Mouse (Mus musculus): ENCODE data around the gene Crtc2. TPM values are rescaled to one million over a fixed set of nuclear protein-coding genes. Genes with fewer than 3 reads are reported as not detected.
A peak's percentile ranks its signal among the peaks of the same experiment; 100 is the strongest.

Gene Crtc2
- polyA plus RNA-seq, 2 experiments: 17.5 to 71.8 TPM

DNA sequence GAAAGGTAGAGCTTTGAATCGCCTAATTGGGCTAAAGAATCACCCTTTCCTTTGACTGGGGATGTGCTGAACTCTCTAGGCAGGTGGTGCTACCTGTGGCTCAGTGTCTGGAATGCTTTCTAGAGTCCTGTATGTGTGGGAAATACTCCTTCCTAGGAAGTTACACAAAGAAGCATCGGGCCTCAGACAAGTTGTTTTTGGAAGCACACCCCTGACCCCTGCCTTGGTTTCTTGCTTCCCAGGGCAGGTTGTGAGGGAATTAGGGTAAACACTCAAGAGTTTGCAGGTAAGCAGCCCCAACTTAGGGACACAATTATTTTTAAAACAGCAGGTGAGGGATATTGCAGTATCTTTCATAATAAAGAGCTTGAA, 1.2 kb downstream of the Crtc2 start:
- Histone ChIP-seq H3K36me3 (ENCODE audit: control insufficient read depth, insufficient read depth, low read length) (peaks cover 50% of the 10 kb centered on the region), H3K9ac (ENCODE audit: low read depth, low read length, severe bottlenecking) (peak overlapping the region; percentile 83), H3K4me3 (replicated peaks; ENCODE audit: low read length) (peak overlapping the region; percentile 65), H3K4me2 (replicated peaks; ENCODE audit: low read depth, low read length, severe bottlenecking) (peak overlapping the region; percentile 76), H3K27ac (replicated peaks; ENCODE audit: low read depth, low read length) (no peak overlapping the region), H3K27me3 (ENCODE audit: control insufficient read depth, insufficient read depth, low read length) (no peaks in the 10 kb centered on the region), H3K4me1 (ENCODE audit: control insufficient read depth, insufficient read depth, low read length) (peaks cover 7% of the 10 kb centered on the region), H3K9me3 (ENCODE audit: control insufficient read depth, low read length) (no peaks in the 10 kb centered on the region)
- WGBS: 27% methylated on average over 2 of the region's 2 CpGs
- no peak for ATAC-seq (ENCODE audit: low FRiP score, low read depth)
- TF ChIP-seq POLR2A (IDR thresholded peaks at IDR 0.05; ENCODE audit: borderline replicate concordance, extremely low read depth, insufficient read depth, insufficient read length): no peak
- DNase-seq (ENCODE audit: low spot score): no peak

DNA sequence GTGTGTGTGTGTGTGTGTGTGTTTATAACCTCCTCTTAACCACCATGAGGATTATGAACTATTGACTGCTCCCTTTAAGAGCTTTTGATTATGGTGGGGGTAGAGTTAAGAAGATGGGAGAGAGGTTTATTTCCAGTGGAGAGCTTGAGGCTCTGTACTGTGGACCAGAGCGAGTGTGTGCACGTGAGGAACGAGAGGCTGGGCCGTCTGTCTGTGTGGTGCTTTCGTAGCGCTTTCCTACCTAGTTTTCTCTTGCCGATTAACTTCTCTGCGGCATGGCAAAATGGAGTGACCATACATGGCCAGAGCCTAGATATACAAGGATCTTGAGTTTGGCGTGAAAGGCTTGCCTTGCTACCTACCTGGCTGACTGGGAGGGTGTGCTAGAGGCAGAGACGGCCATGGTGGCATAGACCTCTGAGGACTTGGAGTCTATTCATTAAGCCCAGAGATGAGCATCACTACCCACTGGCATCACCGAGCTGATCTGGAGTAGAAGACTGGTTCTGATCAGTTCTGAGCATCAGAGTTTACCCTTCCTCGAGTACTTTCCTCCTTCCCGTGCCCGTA, 1.9 kb downstream of the Crtc2 start:
- Histone ChIP-seq H3K9ac (ENCODE audit: low read depth, low read length, severe bottlenecking) (no peak overlapping the region), H3K27me3 (ENCODE audit: control insufficient read depth, insufficient read depth, low read length) (no peaks in the 10 kb centered on the region), H3K4me2 (replicated peaks; ENCODE audit: low read depth, low read length, severe bottlenecking) (peak overlapping the region; percentile 76; the same call in 1 of the 2 replicates), H3K4me1 (ENCODE audit: control insufficient read depth, insufficient read depth, low read length) (peaks cover 7% of the 10 kb centered on the region), H3K4me3 (replicated peaks; ENCODE audit: low read length) (no peak overlapping the region), H3K9me3 (ENCODE audit: control insufficient read depth, low read length) (no peaks in the 10 kb centered on the region), H3K27ac (replicated peaks; ENCODE audit: low read depth, low read length) (no peak overlapping the region), H3K36me3 (ENCODE audit: control insufficient read depth, insufficient read depth, low read length) (peaks cover 50% of the 10 kb centered on the region)
- WGBS: 88% methylated on average over 14 of the region's 14 CpGs
- DNase-seq (ENCODE audit: low spot score) (no peak), ATAC-seq (ENCODE audit: low FRiP score, low read depth) (no peak)
- no peak for TF ChIP-seq POLR2A (IDR thresholded peaks at IDR 0.05; ENCODE audit: borderline replicate concordance, extremely low read depth, insufficient read depth, insufficient read length)

- Histone ChIP-seq H3K4me2 (replicated peaks; ENCODE audit: low read depth, low read length, severe bottlenecking) (no peak overlapping the region), H3K27ac (replicated peaks; ENCODE audit: low read depth, low read length) (no peak overlapping the region), H3K27me3 (ENCODE audit: control insufficient read depth, insufficient read depth, low read length) (no peaks in the 10 kb centered on the region), H3K4me3 (replicated peaks; ENCODE audit: low read length) (no peak overlapping the region), H3K4me1 (ENCODE audit: control insufficient read depth, insufficient read depth, low read length) (peaks cover 7% of the 10 kb centered on the region), H3K9ac (ENCODE audit: low read depth, low read length, severe bottlenecking) (no peak overlapping the region), H3K9me3 (ENCODE audit: control insufficient read depth, low read length) (no peaks in the 10 kb centered on the region), H3K36me3 (ENCODE audit: control insufficient read depth, insufficient read depth, low read length) (peaks cover 51% of the 10 kb centered on the region)
- DNase-seq (ENCODE audit: low spot score) (no peak), ATAC-seq (ENCODE audit: low FRiP score, low read depth) (no peak)
- WGBS: 90% methylated on average over 19 of the region's 19 CpGs
- TF ChIP-seq POLR2A (IDR thresholded peaks at IDR 0.05; ENCODE audit: borderline replicate concordance, extremely low read depth, insufficient read depth, insufficient read length): no peak
Observed at GRCm38 (mm10) chr3:90256731-90257530, 3.0 kb downstream of the Crtc2 start.

- Histone ChIP-seq H3K9me3 (ENCODE audit: control insufficient read depth, low read length) (no peaks in the 10 kb centered on the region), H3K4me2 (replicated peaks; ENCODE audit: low read depth, low read length, severe bottlenecking) (no peak overlapping the region), H3K36me3 (ENCODE audit: control insufficient read depth, insufficient read depth, low read length) (peaks cover 67% of the 10 kb centered on the region), H3K9ac (ENCODE audit: low read depth, low read length, severe bottlenecking) (no peak overlapping the region), H3K27ac (replicated peaks; ENCODE audit: low read depth, low read length) (no peak overlapping the region), H3K4me1 (ENCODE audit: control insufficient read depth, insufficient read depth, low read length) (peaks cover 7% of the 10 kb centered on the region), H3K4me3 (replicated peaks; ENCODE audit: low read length) (no peak overlapping the region), H3K27me3 (ENCODE audit: control insufficient read depth, insufficient read depth, low read length) (no peaks in the 10 kb centered on the region)
- ATAC-seq (ENCODE audit: low FRiP score, low read depth) (no peak), DNase-seq (ENCODE audit: low spot score) (no peak)
- 83% methylated on average over 4 of the region's 4 CpGs for WGBS
- no peak for TF ChIP-seq POLR2A (IDR thresholded peaks at IDR 0.05; ENCODE audit: borderline replicate concordance, extremely low read depth, insufficient read depth, insufficient read length)
Observed at GRCm38 (mm10) chr3:90258521-90258920, 4.6 kb downstream of the Crtc2 start.

- WGBS: 92% methylated on average over 5 of the region's 5 CpGs
- no peaks in the 10 kb centered on the region for H3K9me3 ChIP-seq (ENCODE audit: control insufficient read depth, low read length)
- H3K4me2 ChIP-seq (replicated peaks; ENCODE audit: low read depth, low read length, severe bottlenecking): no peak overlapping the region
- peaks cover 66% of the 10 kb centered on the region for H3K36me3 ChIP-seq (ENCODE audit: control insufficient read depth, insufficient read depth, low read length)
- H3K27ac ChIP-seq (replicated peaks; ENCODE audit: low read depth, low read length): no peak overlapping the region
- H3K9ac ChIP-seq (ENCODE audit: low read depth, low read length, severe bottlenecking): no peak overlapping the region
- no peak for TF ChIP-seq POLR2A (IDR thresholded peaks at IDR 0.05; ENCODE audit: borderline replicate concordance, extremely low read depth, insufficient read depth, insufficient read length)
- no peaks in the 10 kb centered on the region for H3K27me3 ChIP-seq (ENCODE audit: control insufficient read depth, insufficient read depth, low read length)
- 0 out of 2 replicates have a peak, but pooled peaks cover 6% of the 10 kb centered on the region for H3K4me1 ChIP-seq (ENCODE audit: control insufficient read depth, insufficient read depth, low read length)
- no peak overlapping the region for H3K4me3 ChIP-seq (replicated peaks; ENCODE audit: low read length)
- DNase-seq (ENCODE audit: low spot score): no peak
- ATAC-seq (ENCODE audit: low FRiP score, low read depth): no peak
Observed at GRCm38 (mm10) chr3:90263121-90263771, 9.3 kb downstream of the Crtc2 start.

Data from limb, embryonic 14.5 days (tissue).